Mouse (Mus musculus) c-Kit-positive CD71-negative TER-119-negative erythroid progenitor cells, embryonic 14.5 days (primary cell): ENCODE measurements around the gene Olfr133.
"Not testable (repeated sequence)": the region's sequence is repeated elsewhere in the genome, so short reads cannot be mapped to it uniquely, and the experiment has no call there.

Experiments used
- DNase-seq: peaks from one replicate; pipeline ENCODE4 v3.0.0-alpha.2; 2013; ENCODE audit warnings: low read depth

Olfr133 gene

GRCm38 (mm10) chr17:38144981-38145380 is at the start of gene Olfr133:
Gene Olfr133 (plus strand): TSS chr17:38145281.
- DNase-seq = no peak

DNA sequence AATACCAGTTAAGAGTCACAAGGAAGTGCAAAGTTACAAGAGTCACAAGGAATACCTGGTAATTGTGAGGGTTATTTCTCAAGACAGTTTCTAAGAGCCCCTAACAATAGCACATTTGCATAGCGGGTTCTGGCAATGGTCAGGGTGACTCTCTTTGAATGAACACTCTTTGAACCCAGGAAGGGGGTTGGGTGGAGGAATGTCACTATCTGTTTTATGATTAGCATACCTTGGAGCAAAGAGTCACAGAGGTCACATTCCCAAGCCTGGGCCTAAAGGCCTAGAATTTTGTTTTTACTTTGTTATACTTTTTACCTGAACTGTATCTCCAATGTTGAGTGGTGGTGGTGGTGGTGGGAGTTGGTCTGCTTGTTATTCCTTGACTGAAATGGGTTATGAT is 20.9 kb upstream of the Olfr133 start:
- not testable (repeated sequence) for DNase-seq

GRCm38 (mm10) chr17:38125371-38125770 is 19.7 kb upstream of the Olfr133 start:
- DNase-seq = not testable (repeated sequence)

- DNase-seq = no peak
Measured at GRCm38 (mm10) chr17:38134426-38134825, 10.7 kb upstream of the Olfr133 start, which contains the start of gene Olfr132. Gene Olfr132 (minus strand): TSS chr17:38134526.

- no peak for DNase-seq
Measured at GRCm38 (mm10) chr17:38171088-38171487, 26.0 kb downstream of the Olfr133 start, which contains the start of gene Olfr134. Gene Olfr134 (plus strand): TSS chr17:38171388.
